Mouse (Mus musculus) megakaryocyte, embryonic 14.5 days (primary cell): ENCODE data around the gene Tubb2a.

Experiments
- FLI1 ChIP-seq: IDR thresholded peaks from 2 replicates; pipeline ENCODE4 v1.6.1; 2012; ENCODE audit warnings: low read length, inconsistent platforms, mixed read lengths
- GATA1 ChIP-seq: IDR thresholded peaks from 3 replicates; pipeline ENCODE4 v1.6.1; 2012; ENCODE audit warnings: mixed read lengths, low read length, inconsistent platforms, borderline replicate concordance

- TF ChIP-seq FLI1 (no peak), GATA1 (no peak)
These were observed 981 bp downstream of the Tubb2a start for GRCm38 (mm10) chr13:34076561-34077491.
